ENCODE assay signal across 13 mouse cellular contexts in the genomic region with DNA sequence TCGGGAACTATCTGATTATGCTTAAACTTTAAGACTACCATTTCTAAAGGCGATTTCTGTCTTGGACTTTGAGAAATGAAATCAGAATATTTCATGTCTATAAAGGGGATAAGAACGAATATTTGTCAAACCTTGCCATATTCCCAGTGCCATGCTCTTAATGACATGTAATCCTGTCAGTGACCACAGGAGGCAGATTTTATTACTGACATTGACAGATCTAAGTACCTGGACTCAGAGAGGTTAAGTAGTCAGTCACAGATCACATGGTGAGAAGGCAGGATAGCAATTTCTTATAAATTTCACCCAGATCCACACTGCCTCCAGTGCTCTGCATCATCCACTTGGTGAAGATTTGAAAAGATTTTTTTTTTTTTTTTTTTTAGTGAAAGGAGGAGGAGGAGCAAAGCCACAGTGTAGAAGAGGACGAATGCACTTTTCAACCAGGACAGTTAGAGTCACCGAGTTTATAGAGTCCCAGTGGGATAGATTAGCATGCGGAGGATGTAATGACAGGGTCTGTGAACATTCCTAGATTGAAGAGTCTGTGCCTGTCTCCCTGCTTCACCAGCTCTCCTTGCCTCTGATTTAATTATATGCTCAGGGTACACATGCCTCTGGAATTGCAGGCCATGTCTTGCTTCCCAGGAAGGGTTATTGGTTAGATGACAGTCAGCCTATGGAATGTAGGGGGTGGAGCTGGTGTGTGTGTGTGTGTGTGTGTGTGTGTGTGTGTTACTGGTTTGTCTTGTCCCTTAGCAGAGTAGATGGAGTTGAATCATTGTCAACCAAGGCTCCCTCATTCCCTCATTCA.
DNase-seq lines count a peak whose midpoint lies in the region; ATAC-seq and TF ChIP-seq lines count a peak whose summit lies in the region.
"Had no signal": no experiment of that assay in that cellular context is flagged by ENCODE, and none has a peak within 500 bp of the region (broad histone marks: within the 10 kb centered on the region; RNA-seq: fewer than 3 reads in every experiment).

No protein-coding gene starts in this region.

- no peaks in the 10 kb centered on the region for H3K36me3 ChIP-seq in hindbrain, embryonic 11.5 days (ENCODE audit: control insufficient read depth, insufficient read depth, low read length)
- H3K36me3 ChIP-seq in hindbrain, embryonic 13.5 days: no peaks in the 10 kb centered on the region
- no peaks in the 10 kb centered on the region for H3K36me3 ChIP-seq in midbrain, embryonic 13.5 days
- no peaks in the 10 kb centered on the region for H3K36me3 ChIP-seq in midbrain, embryonic 16.5 days (ENCODE audit: control insufficient read depth, insufficient read depth, low read length)
- H3K36me3 ChIP-seq in neural tube, embryonic 14.5 days (ENCODE audit: control insufficient read depth, insufficient read depth, low read length): no peaks in the 10 kb centered on the region
- H3K36me3 ChIP-seq in forebrain, embryonic 16.5 days (ENCODE audit: control insufficient read depth, insufficient read depth): no peaks in the 10 kb centered on the region
- H3K36me3 ChIP-seq: heart, embryonic 10.5 days; hindbrain, embryonic 15.5 days; lung, embryonic 15.5 days had no signal

- H3K27ac ChIP-seq in hindbrain, embryonic 11.5 days (ENCODE audit: low read depth, low read length): no peak overlapping the region
- H3K27ac ChIP-seq in hindbrain, embryonic 13.5 days: no peak overlapping the region
- no peak overlapping the region for H3K27ac ChIP-seq in midbrain, embryonic 13.5 days
- H3K27ac ChIP-seq in midbrain, embryonic 16.5 days (ENCODE audit: low read length): no peak overlapping the region
- no peak overlapping the region for H3K27ac ChIP-seq in neural tube, embryonic 14.5 days (ENCODE audit: low read depth, low read length)
- no peak overlapping the region for H3K27ac ChIP-seq in forebrain, embryonic 16.5 days (ENCODE audit: low read length)
- H3K27ac ChIP-seq: heart, embryonic 10.5 days; hindbrain, embryonic 15.5 days; lung, embryonic 15.5 days had no signal

- H3K9me3 ChIP-seq in hindbrain, embryonic 11.5 days (ENCODE audit: control insufficient read depth, low read length): no peaks in the 10 kb centered on the region
- no peaks in the 10 kb centered on the region for H3K9me3 ChIP-seq in hindbrain, embryonic 13.5 days
- no peaks in the 10 kb centered on the region for H3K9me3 ChIP-seq in midbrain, embryonic 13.5 days
- no peaks in the 10 kb centered on the region for H3K9me3 ChIP-seq in midbrain, embryonic 16.5 days (replicated peaks; ENCODE audit: control insufficient read depth, low read length, poor library complexity, severe bottlenecking)
- no peaks in the 10 kb centered on the region for H3K9me3 ChIP-seq in neural tube, embryonic 14.5 days (ENCODE audit: control insufficient read depth, low read length)
- no peaks in the 10 kb centered on the region for H3K9me3 ChIP-seq in forebrain, embryonic 16.5 days (ENCODE audit: control insufficient read depth, low read length)
- H3K9me3 ChIP-seq: heart, embryonic 10.5 days; hindbrain, embryonic 15.5 days; lung, embryonic 15.5 days had no signal

- H3K4me1 ChIP-seq in hindbrain, embryonic 11.5 days (replicated peaks; ENCODE audit: control insufficient read depth, insufficient read depth, low read length): no peaks in the 10 kb centered on the region
- H3K4me1 ChIP-seq in hindbrain, embryonic 13.5 days (replicated peaks): peaks cover 10% of the 10 kb centered on the region
- H3K4me1 ChIP-seq in midbrain, embryonic 13.5 days (replicated peaks): peaks cover 5% of the 10 kb centered on the region
- H3K4me1 ChIP-seq in midbrain, embryonic 16.5 days (ENCODE audit: control insufficient read depth, insufficient read depth, low read length): peaks cover 2% of the 10 kb centered on the region; the same call in 1 of the 2 replicates
- no peaks in the 10 kb centered on the region for H3K4me1 ChIP-seq in neural tube, embryonic 14.5 days (ENCODE audit: control insufficient read depth, insufficient read depth, low read length)
- H3K4me1 ChIP-seq in forebrain, embryonic 16.5 days (replicated peaks; ENCODE audit: control insufficient read depth, insufficient read depth, low read length): peaks cover 13% of the 10 kb centered on the region
- H3K4me1 ChIP-seq: lung, embryonic 15.5 days had no signal

- CTCF ChIA-PET in Patski (lab: Charles Lee): interaction anchor here (1.0 to 1.6 kb wide), 2 partner anchors 16 to 473 kb away, joined by 3 to 4 read pairs; no protein-coding TSS in a partner anchor

- peak; percentile 16 for TF ChIP-seq CTCF in Patski (IDR thresholded peaks at IDR 0.05)

- ATAC-seq in hindbrain, embryonic 11.5 days (ENCODE audit: low FRiP score): peak; percentile 62; the same call in 1 of the 2 replicates
- ATAC-seq in hindbrain, embryonic 13.5 days (ENCODE audit: low FRiP score): no peak; the same call in 1 of the 2 replicates
- peak; percentile 59; the same call in 1 of the 2 replicates for ATAC-seq in midbrain, embryonic 13.5 days
- ATAC-seq in midbrain, embryonic 16.5 days: no peak
- ATAC-seq in Patski: peak; percentile 61
- 0 out of 2 replicates have a peak, but pooled peaks have one; percentile 23 for ATAC-seq in neural tube, embryonic 14.5 days (ENCODE audit: low read depth)
- ATAC-seq in forebrain, embryonic 16.5 days: no peak
- no peak for ATAC-seq in megakaryocyte, adult 5-6 weeks (ENCODE audit: poor library complexity, severe bottlenecking)

- DNase-seq in hindbrain, embryonic 11.5 days (ENCODE audit: low spot score): no peak
- DNase-seq in Patski (ENCODE audit: low read depth, low spot score): no peak
- DNase-seq: adrenal gland, adult 2 months; cerebellum, adult 2 months had no signal

- POLR2A ChIA-PET in Patski (lab: Charles Lee): no interaction called here

- no peak overlapping the region for H3K4me3 ChIP-seq in hindbrain, embryonic 11.5 days (ENCODE audit: low read depth, low read length)
- H3K4me3 ChIP-seq in hindbrain, embryonic 13.5 days: no peak overlapping the region
- H3K4me3 ChIP-seq in midbrain, embryonic 13.5 days (replicated peaks): no peak overlapping the region
- no peak overlapping the region for H3K4me3 ChIP-seq in midbrain, embryonic 16.5 days (ENCODE audit: low read depth, low read length)
- H3K4me3 ChIP-seq in neural tube, embryonic 14.5 days (ENCODE audit: low read depth, low read length): no peak overlapping the region
- no peak overlapping the region for H3K4me3 ChIP-seq in forebrain, embryonic 16.5 days (replicated peaks; ENCODE audit: low read length)
- H3K4me3 ChIP-seq: heart, embryonic 10.5 days; hindbrain, embryonic 15.5 days; lung, embryonic 15.5 days had no signal

- in situ Hi-C loops in Patski (cut with MboI; ENCODE audit: low pct_unique_long_range_greater_than_20kb): no loop called here

- no peaks in the 10 kb centered on the region for H3K27me3 ChIP-seq in hindbrain, embryonic 11.5 days (ENCODE audit: control insufficient read depth, insufficient read depth, low read length)
- 0 out of 2 replicates have a peak, but pooled peaks cover 5% of the 10 kb centered on the region for H3K27me3 ChIP-seq in hindbrain, embryonic 13.5 days
- H3K27me3 ChIP-seq in midbrain, embryonic 13.5 days: 0 out of 2 replicates have a peak, but pooled peaks cover 10% of the 10 kb centered on the region
- H3K27me3 ChIP-seq in midbrain, embryonic 16.5 days (ENCODE audit: control insufficient read depth, insufficient read depth, low read depth, low read length): no peaks in the 10 kb centered on the region
- no peaks in the 10 kb centered on the region for H3K27me3 ChIP-seq in Patski
- H3K27me3 ChIP-seq in neural tube, embryonic 14.5 days (ENCODE audit: control insufficient read depth, insufficient read depth, low read length): no peaks in the 10 kb centered on the region
- H3K27me3 ChIP-seq in forebrain, embryonic 16.5 days (replicated peaks; ENCODE audit: control insufficient read depth, insufficient read depth, low read length): no peaks in the 10 kb centered on the region
- H3K27me3 ChIP-seq: lung, embryonic 15.5 days had no signal

- no peak overlapping the region for H3K9ac ChIP-seq in hindbrain, embryonic 11.5 days (ENCODE audit: low read depth, low read length)
- H3K9ac ChIP-seq in hindbrain, embryonic 13.5 days: no peak overlapping the region
- H3K9ac ChIP-seq in midbrain, embryonic 13.5 days (replicated peaks): no peak overlapping the region
- H3K9ac ChIP-seq in midbrain, embryonic 16.5 days (ENCODE audit: low read depth, low read length): no peak overlapping the region
- no peak overlapping the region for H3K9ac ChIP-seq in neural tube, embryonic 14.5 days (replicated peaks; ENCODE audit: low read depth, low read length)
- H3K9ac ChIP-seq in forebrain, embryonic 16.5 days (replicated peaks; ENCODE audit: low read depth, low read length): no peak overlapping the region
- H3K9ac ChIP-seq: hindbrain, embryonic 15.5 days; lung, embryonic 15.5 days had no signal

- no peak overlapping the region for H3K4me2 ChIP-seq in hindbrain, embryonic 11.5 days (replicated peaks; ENCODE audit: low read depth, low read length)
- no peak overlapping the region for H3K4me2 ChIP-seq in hindbrain, embryonic 13.5 days
- no peak overlapping the region for H3K4me2 ChIP-seq in midbrain, embryonic 13.5 days (replicated peaks)
- no peak overlapping the region for H3K4me2 ChIP-seq in midbrain, embryonic 16.5 days (ENCODE audit: low read length)
- no peak overlapping the region for H3K4me2 ChIP-seq in neural tube, embryonic 14.5 days (ENCODE audit: low read depth, low read length)
- no peak overlapping the region for H3K4me2 ChIP-seq in forebrain, embryonic 16.5 days (ENCODE audit: low read length)
- H3K4me2 ChIP-seq: hindbrain, embryonic 15.5 days; lung, embryonic 15.5 days had no signal

- WGBS in hindbrain, embryonic 11.5 days: 69% methylated on average over 6 of the region's 6 CpGs
- 67% methylated on average over 6 of the region's 6 CpGs for WGBS in hindbrain, embryonic 13.5 days
- WGBS in midbrain, embryonic 13.5 days: 82% methylated on average over 6 of the region's 6 CpGs
- WGBS in midbrain, embryonic 16.5 days: 69% methylated on average over 6 of the region's 6 CpGs
- WGBS in neural tube, embryonic 14.5 days: 60% methylated on average over 6 of the region's 6 CpGs
- WGBS in forebrain, embryonic 16.5 days: 71% methylated on average over 6 of the region's 6 CpGs

Comparison
In these comparisons a context has a peak if more than half of its experiments do, and no peak if none do; other contexts are left out.
1. ATAC-seq: peak in hindbrain, embryonic 11.5 days (single experiment), midbrain, embryonic 13.5 days (single experiment), Patski (single experiment) and neural tube, embryonic 14.5 days (single experiment); none in hindbrain, embryonic 13.5 days (single experiment), midbrain, embryonic 16.5 days (single experiment), forebrain, embryonic 16.5 days (single experiment) and megakaryocyte, adult 5-6 weeks (single experiment).